Mouse (Mus musculus) forebrain, embryonic 15.5 days (tissue): ENCODE results near the gene Elk3. TPM values are rescaled to one million over a fixed set of nuclear protein-coding genes. Genes with fewer than 3 reads are reported as not detected.

Experiments used
- ATAC-seq: fragments of 200-750 bp; cut with Nextera tagmentation; replicated peaks from 2 replicates; pipeline ENCODE4 v1.8.0; 2017; ENCODE audit warnings: mild to moderate bottlenecking, moderate TSS enrichment, moderate library complexity
- H3K27ac ChIP-seq: fragments of 300-500 bp; sonication (generic); replicated peaks from 2 replicates; pipeline ENCODE4 v1.5.1; 2015; ENCODE audit warnings: mild to moderate bottlenecking, inconsistent platforms
- H3K27me3 ChIP-seq: fragments of 300-500 bp; sonication (generic); 2 replicates; pipeline ENCODE4 v1.6.1; 2015; ENCODE audit warnings: inconsistent platforms
- H3K36me3 ChIP-seq: fragments of 300-500 bp; sonication (generic); 2 replicates; pipeline ENCODE4 v1.6.1; 2015; ENCODE audit warnings: mild to moderate bottlenecking, inconsistent platforms
- H3K4me1 ChIP-seq: fragments of 300-500 bp; sonication (generic); 2 replicates; pipeline ENCODE4 v1.6.1; 2015; ENCODE audit warnings: inconsistent platforms
- H3K4me2 ChIP-seq: fragments of 300-500 bp; sonication (generic); replicated peaks from 2 replicates; pipeline ENCODE4 v1.6.1; 2015; ENCODE audit warnings: mild to moderate bottlenecking, inconsistent platforms
- H3K4me3 ChIP-seq: fragments of 300-500 bp; sonication (generic); 2 replicates; pipeline ENCODE4 v1.5.1; 2015; ENCODE audit warnings: mild to moderate bottlenecking, inconsistent platforms
- H3K9ac ChIP-seq: fragments of 300-500 bp; sonication (generic); replicated peaks from 2 replicates; pipeline ENCODE4 v1.6.1; 2015; ENCODE audit warnings: mild to moderate bottlenecking, inconsistent platforms
- H3K9me3 ChIP-seq: fragments of 300-500 bp; sonication (generic); 2 replicates; pipeline ENCODE4 v1.6.1; 2016; ENCODE audit warnings: inconsistent platforms
- WGBS: fragments of 180-500 bp; shearing (Covaris S2); methylation state at CpG from one replicate; pipeline ENCODE4 v1.1.7; 2015; ENCODE audit warnings: mixed read lengths; 5-methylcytosine and 5-hydroxymethylcytosine counted together
- polyA plus RNA-seq: library from polyadenylated mRNA; unstranded; fragments of >200 nt; fragmentation: Nextera tagmentation; extraction: Ambion mirVana; gene quantifications from 2 replicates; pipeline ENCODE4 v1.2.1, GENCODE M21; 2015

The Elk3 gene
- polyA plus RNA-seq, 1 experiment from 2014 or later = 7.9 TPM

DNA sequence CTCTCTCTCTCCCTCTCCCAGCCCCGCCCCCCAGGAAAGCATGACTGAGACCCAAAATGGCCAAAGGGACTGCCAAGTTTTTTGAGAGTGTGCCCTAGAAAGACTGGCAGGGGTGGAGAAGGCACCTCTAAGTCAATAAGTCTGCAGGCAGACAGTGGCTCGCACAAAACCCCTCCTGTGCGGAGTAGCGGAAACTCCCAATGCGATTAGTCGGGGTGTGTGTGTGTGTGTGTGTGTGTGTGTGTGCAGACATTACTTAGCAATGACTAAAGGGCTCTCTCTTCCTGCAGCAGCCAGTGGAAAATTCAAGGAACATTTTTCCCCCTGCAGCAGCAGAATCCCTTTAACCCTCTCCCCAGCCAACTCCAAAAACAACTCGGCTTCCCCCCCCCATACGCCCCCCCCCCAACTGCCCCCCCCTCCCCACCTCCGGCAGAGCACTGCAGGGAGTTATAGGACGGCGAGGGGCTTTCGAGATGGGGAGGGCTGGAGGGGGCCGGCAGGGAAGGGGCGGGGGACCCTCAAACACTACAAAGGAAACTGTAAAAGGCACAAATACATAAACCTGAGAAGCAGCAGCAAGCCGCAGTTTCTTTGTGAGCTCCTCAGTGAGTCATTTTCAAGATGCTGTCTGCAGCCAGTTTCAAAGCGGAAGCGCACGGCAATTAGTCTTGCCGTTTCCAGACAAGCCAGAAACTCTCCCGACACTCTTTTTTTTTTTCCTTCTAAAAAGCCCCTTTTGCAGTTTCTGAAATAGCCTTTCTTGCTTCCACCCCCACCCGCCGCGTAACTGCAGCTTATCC lies 1.6 kb downstream of the Elk3 start:
- Histone ChIP-seq H3K27me3 (0 out of 2 replicates have a peak, but pooled peaks cover 2% of the 10 kb centered on the region), H3K4me3 (peak overlapping the region; percentile 59), H3K4me1 (peaks cover 19% of the 10 kb centered on the region), H3K9me3 (no peaks in the 10 kb centered on the region), H3K9ac (peak overlapping the region; percentile 63), H3K27ac (peak overlapping the region; percentile 69), H3K36me3 (no peaks in the 10 kb centered on the region), H3K4me2 (peak overlapping the region; percentile 98)
- peak; percentile 66; the same call in 1 of the 2 replicates for ATAC-seq
- WGBS = under 1% methylated on average over 21 of the region's 23 CpGs

DNA sequence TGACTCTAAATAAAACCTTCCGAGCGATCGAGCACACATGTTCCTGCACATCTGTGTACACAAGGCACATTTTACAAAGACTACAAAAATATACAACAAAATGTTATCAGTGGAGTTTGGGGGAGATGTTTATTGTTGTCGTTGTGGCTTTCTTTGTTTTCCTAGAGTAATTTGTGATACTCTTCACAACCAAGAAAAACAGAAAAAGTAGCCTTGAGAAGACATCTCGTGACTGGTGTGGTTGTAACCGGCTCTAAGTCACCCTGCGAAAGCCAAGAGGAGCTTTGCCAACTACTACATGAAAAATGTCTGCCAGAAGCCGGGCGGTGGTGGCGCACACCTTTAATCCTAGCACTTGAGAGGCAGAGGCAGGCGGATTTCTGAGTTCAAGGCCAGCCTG lies 4.6 kb downstream of the Elk3 start:
- 87% methylated on average over 11 of the region's 11 CpGs for WGBS
- no peaks in the 10 kb centered on the region for H3K9me3 ChIP-seq
- H3K4me2 ChIP-seq = no peak overlapping the region
- no peaks in the 10 kb centered on the region for H3K36me3 ChIP-seq
- H3K4me3 ChIP-seq = no peak overlapping the region
- H3K27me3 ChIP-seq = 0 out of 2 replicates have a peak, but pooled peaks cover 2% of the 10 kb centered on the region
- peaks cover 19% of the 10 kb centered on the region for H3K4me1 ChIP-seq
- H3K9ac ChIP-seq = no peak overlapping the region
- no peak for ATAC-seq
- no peak overlapping the region for H3K27ac ChIP-seq

DNA sequence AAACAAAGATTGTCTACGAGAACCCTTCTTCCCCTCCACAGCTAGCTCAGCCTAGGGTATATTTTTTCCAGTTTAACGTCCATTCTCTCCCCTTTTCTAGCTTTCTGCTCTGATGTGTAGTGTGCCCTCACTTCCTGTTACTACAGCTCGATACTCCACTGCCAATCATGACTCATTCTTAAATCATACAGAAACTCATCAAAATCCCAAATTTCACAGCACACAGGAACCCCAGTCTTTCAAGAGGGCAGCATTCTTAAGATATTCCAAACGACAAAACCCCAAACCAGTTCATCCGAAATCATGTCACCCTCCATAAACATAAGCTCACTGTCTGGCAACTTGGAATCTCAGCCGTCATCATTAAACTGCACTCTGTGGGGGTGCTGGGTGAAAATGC lies 5.0 kb downstream of the Elk3 start:
- Histone ChIP-seq H3K4me2 (no peak overlapping the region), H3K4me3 (no peak overlapping the region), H3K4me1 (peaks cover 15% of the 10 kb centered on the region), H3K9ac (no peak overlapping the region), H3K27me3 (0 out of 2 replicates have a peak, but pooled peaks cover 2% of the 10 kb centered on the region), H3K36me3 (no peaks in the 10 kb centered on the region), H3K27ac (no peak overlapping the region), H3K9me3 (no peaks in the 10 kb centered on the region)
- 69% methylated on average over 6 of the region's 6 CpGs for WGBS
- ATAC-seq = no peak

DNA sequence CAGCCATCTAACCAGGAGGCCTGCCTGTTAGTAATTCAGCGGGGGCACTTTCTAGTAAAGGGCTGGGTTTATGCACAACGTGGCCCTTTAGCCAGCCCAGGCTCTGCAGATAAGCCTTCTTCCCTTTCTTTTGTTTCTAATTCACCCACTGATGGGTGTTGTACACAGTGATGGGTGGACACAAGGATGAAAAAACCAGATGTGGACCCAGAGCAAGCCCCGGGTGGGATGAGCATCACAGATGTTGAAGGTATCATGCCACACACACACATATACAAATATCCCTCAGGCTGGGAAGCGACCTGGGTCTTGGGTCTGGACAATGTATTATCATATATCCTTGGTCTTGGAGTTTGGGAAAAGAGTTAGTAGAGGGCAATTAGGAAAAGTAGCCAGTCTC lies 7.7 kb downstream of the Elk3 start:
- Histone ChIP-seq H3K4me2 (no peak overlapping the region), H3K9ac (no peak overlapping the region), H3K4me1 (no peaks in the 10 kb centered on the region), H3K36me3 (no peaks in the 10 kb centered on the region), H3K27ac (no peak overlapping the region), H3K9me3 (no peaks in the 10 kb centered on the region), H3K27me3 (no peaks in the 10 kb centered on the region), H3K4me3 (no peak overlapping the region)
- 77% methylated on average over 4 of the region's 4 CpGs for WGBS
- ATAC-seq = no peak

DNA sequence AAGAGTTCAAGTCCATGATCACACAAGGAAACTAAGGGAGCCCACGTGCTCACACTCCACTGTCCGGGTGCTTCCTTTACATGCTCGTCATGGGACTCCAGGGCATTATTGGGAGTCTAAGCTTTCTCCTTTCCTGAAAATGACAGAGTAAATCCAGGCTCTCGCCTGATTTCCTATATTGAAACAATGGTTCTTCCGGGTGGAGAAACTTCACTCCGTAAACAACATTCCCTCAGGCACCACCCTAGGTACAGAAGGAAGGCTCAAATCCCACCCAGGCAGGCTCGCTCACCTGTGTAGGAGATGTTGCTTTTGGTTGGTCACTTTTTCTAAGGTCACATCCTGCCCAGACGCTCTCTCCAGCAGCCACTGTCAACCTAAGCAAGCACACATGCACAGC lies 9.1 kb downstream of the Elk3 start:
- Histone ChIP-seq H3K27ac (no peak overlapping the region), H3K4me2 (no peak overlapping the region), H3K4me3 (no peak overlapping the region), H3K27me3 (no peaks in the 10 kb centered on the region), H3K36me3 (no peaks in the 10 kb centered on the region), H3K9me3 (no peaks in the 10 kb centered on the region), H3K9ac (no peak overlapping the region), H3K4me1 (no peaks in the 10 kb centered on the region)
- 81% methylated on average over 8 of the region's 8 CpGs for WGBS
- no peak for ATAC-seq

DNA sequence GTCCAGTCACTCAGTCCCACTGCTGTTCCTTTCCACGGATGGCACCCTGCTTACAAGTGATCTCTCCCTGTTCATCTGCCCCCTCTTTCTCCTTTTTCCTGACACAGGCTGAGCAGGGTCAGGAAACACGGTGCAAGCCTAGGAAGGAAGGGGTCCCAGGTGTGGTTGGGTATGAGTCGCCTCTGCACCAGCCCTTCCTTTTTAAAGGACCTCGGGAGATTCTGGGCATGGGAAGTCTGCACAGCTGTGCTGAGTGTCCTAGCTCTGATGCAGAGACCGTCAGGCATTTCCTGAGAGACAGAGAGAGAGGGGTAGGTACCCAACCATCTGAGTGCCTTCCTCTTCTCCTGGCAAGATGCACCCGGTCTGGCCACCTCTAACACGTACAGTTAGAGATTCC lies 12.7 kb downstream of the Elk3 start:
- H3K27me3 ChIP-seq = no peaks in the 10 kb centered on the region
- WGBS = 60% methylated on average over 7 of the region's 7 CpGs

DNA sequence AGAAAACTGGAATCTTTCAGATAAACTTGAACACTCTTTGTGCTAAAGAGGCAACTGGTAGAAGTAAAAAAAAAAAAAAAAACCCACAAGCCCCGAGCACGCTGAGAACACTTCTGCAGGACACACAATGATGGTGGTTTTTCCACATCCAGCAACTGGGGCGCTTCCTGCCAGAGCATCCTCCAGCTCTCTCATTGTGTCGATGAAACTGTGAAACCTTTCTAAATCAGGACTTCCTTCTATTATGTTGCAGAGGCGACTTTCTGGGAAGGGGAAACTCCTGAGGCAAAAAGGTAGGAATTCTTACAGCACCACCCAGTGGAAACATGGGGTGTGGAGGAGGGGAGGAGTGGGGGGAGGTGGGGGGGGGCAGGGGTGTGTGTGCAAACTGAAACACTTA lies 13.2 kb downstream of the Elk3 start:
- WGBS = 35% methylated on average over 5 of the region's 5 CpGs
- H3K9ac ChIP-seq = no peak overlapping the region

More for the DNA sequence above, 12.7 kb downstream of the Elk3 start:
- H3K27ac ChIP-seq = no peak overlapping the region
- H3K36me3 ChIP-seq = no peaks in the 10 kb centered on the region
- no peaks in the 10 kb centered on the region for H3K9me3 ChIP-seq
- H3K4me3 ChIP-seq = no peak overlapping the region
- no peak for ATAC-seq
- H3K9ac ChIP-seq = no peak overlapping the region
- H3K4me1 ChIP-seq = peaks cover 9% of the 10 kb centered on the region
- no peak overlapping the region for H3K4me2 ChIP-seq

DNA sequence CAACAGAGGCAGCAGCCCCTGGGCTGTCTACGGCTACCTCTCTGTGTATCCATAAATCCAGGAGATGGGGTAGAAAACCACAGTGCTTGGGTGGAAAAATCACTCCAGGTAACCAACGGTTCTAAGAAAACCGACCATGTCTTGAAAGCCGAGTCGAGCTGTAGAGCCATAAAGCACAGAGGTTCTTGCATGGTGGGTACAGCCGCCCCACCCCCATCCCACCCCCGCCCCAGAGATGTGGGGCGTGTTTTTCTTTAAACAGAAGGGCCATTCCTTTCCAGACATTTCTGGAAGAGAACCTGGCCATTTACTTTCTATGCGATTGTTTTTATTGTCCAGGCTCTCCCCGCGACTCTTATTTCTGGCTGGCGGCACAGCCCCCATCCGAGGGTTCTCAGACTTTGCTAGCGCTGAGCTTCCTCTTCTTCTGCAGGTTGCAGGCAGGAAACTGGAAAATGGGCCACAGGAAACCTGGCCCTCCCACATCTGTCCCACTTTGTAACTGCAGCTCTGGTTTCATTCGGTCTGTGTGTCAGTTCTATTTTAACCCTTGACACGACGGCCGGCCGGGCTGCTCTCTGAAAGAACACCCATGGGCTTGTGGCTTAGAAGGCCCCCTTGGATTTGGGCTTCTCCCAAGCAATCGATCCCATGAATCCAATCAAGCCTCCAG lies 16.3 kb downstream of the Elk3 start:
- Histone ChIP-seq H3K4me2 (no peak overlapping the region), H3K4me1 (peaks cover 18% of the 10 kb centered on the region), H3K9me3 (no peaks in the 10 kb centered on the region), H3K9ac (no peak overlapping the region), H3K27ac (no peak overlapping the region), H3K36me3 (no peaks in the 10 kb centered on the region), H3K4me3 (no peak overlapping the region), H3K27me3 (no peaks in the 10 kb centered on the region)
- no peak for ATAC-seq
- WGBS = 68% methylated on average over 20 of the region's 20 CpGs

More for the DNA sequence above, 13.2 kb downstream of the Elk3 start:
- Histone ChIP-seq H3K36me3 (no peaks in the 10 kb centered on the region), H3K27ac (no peak overlapping the region), H3K9me3 (no peaks in the 10 kb centered on the region), H3K27me3 (no peaks in the 10 kb centered on the region), H3K4me3 (no peak overlapping the region), H3K4me2 (no peak overlapping the region), H3K4me1 (peaks cover 9% of the 10 kb centered on the region)
- ATAC-seq = no peak

DNA sequence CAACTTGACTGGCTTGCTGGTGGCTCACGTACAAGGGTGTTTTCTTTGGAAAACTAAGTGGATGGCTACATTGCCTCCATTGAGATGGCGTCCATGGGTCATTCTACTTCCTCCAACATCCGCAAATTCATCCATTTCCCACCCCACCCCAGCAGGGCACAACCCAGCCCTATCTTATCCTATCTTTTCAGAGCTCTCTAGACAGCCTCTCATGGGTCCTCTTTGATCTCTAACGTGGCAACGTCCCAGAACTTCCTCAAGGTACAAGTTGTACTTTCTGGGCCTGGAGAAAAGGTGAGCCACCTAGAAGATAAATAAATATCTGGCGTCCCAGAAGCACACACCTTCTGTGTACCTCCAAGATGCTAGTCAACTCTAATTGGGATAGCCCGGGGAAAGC lies 17.3 kb downstream of the Elk3 start:
- H3K4me2 ChIP-seq = no peak overlapping the region
- H3K9me3 ChIP-seq = no peaks in the 10 kb centered on the region
- ATAC-seq = no peak
- peaks cover 28% of the 10 kb centered on the region for H3K4me1 ChIP-seq
- H3K36me3 ChIP-seq = no peaks in the 10 kb centered on the region
- H3K27ac ChIP-seq = no peak overlapping the region
- H3K27me3 ChIP-seq = no peaks in the 10 kb centered on the region
- WGBS = 88% methylated on average over 7 of the region's 7 CpGs
- no peak overlapping the region for H3K9ac ChIP-seq
- no peak overlapping the region for H3K4me3 ChIP-seq

DNA sequence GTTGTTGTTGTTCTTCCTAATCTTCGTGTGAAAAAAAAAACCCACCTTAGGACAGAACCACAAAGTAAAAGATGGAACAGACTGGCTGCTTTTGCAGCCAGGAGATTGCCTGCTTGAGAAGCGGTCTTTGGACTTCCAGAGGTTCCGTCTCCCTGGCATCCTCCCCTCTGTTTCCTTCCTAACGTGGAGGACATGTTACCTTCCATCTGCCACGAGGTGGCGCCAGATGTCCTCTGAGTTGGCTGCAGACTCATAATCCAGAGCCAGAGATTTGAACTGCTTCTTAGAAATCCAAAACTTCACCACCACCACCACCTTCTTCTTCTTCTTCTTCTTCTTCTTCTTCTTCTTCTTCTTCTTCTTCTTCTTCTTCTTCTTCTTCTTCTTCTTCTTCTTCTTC lies 19.1 kb downstream of the Elk3 start:
- ATAC-seq = no peak; the same call in 1 of the 2 replicates
- H3K27me3 ChIP-seq = no peaks in the 10 kb centered on the region
- peaks cover 34% of the 10 kb centered on the region for H3K4me1 ChIP-seq
- H3K9me3 ChIP-seq = no peaks in the 10 kb centered on the region
- no peak overlapping the region for H3K4me3 ChIP-seq
- no peak overlapping the region for H3K27ac ChIP-seq
- H3K9ac ChIP-seq = no peak overlapping the region
- under 1% methylated on average over 6 of the region's 6 CpGs for WGBS
- no peak overlapping the region for H3K4me2 ChIP-seq
- H3K36me3 ChIP-seq = no peaks in the 10 kb centered on the region

DNA sequence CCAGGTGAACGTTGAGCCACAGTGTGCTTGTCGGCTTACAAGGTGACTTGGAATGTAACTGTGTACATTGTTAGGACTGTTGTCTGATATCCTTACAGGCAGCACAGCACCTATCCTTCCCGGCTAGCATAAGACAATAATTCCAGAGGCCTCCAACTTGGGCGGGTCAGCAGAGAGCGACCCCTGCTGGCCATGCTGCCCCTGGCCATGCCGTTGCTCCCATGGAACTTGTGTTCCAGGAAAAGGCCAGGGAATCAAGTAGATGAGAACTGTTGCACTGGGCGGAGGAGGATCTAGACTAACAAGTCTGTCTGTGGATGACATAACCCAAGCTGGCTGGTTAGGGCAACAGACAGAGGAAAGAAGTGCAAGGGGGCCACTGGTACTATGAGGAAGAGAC lies 19.6 kb downstream of the Elk3 start:
- Histone ChIP-seq H3K27me3 (no peaks in the 10 kb centered on the region), H3K9ac (no peak overlapping the region), H3K36me3 (no peaks in the 10 kb centered on the region), H3K4me3 (no peak overlapping the region), H3K27ac (no peak overlapping the region), H3K9me3 (no peaks in the 10 kb centered on the region), H3K4me1 (peaks cover 34% of the 10 kb centered on the region), H3K4me2 (no peak overlapping the region)
- ATAC-seq = 0 out of 2 replicates have a peak, but pooled peaks have one; percentile 11
- WGBS = 30% methylated on average over 7 of the region's 7 CpGs

DNA sequence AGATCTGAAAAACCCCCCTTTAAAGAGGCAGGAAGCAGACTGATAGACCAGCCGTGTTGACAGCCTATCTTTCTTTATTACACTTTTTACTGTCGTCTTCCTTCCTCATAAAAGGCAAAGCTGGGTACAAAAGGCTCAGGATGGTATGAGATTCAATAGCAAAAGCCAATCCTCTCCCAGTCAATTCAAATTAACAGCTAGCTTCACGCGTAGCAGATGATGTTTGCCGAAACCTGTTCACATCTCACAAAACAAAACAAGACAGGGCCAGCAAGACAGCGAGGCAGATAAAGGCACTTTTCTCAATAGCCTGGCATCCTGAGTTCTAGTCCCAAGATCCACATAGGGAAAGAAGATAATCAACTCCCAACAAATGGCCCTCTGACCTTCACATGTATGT lies 21.5 kb downstream of the Elk3 start:
- H3K4me1 ChIP-seq = peaks cover 27% of the 10 kb centered on the region
- H3K27ac ChIP-seq = peak overlapping the region; percentile 32; the same call in 1 of the 2 replicates
- H3K27me3 ChIP-seq = no peaks in the 10 kb centered on the region
- ATAC-seq = 0 out of 2 replicates have a peak, but pooled peaks have one; percentile 12
- no peaks in the 10 kb centered on the region for H3K9me3 ChIP-seq
- no peaks in the 10 kb centered on the region for H3K36me3 ChIP-seq
- H3K9ac ChIP-seq = no peak overlapping the region
- H3K4me2 ChIP-seq = no peak overlapping the region
- WGBS = 31% methylated on average over 6 of the region's 6 CpGs
- H3K4me3 ChIP-seq = no peak overlapping the region
